Mouse (Mus musculus) ES-CJ7 (cell line): ENCODE measurements around the gene Fcho1.
"Not testable (repeated sequence)": the region's sequence is repeated elsewhere in the genome, so short reads cannot be mapped to it uniquely, and the experiment has no call there.

Experiments
- DNase-seq: peaks from one replicate; pipeline ENCODE4 v3.0.0; 2011; ENCODE audit warnings: low read depth, low spot score

The Fcho1 gene

DNA sequence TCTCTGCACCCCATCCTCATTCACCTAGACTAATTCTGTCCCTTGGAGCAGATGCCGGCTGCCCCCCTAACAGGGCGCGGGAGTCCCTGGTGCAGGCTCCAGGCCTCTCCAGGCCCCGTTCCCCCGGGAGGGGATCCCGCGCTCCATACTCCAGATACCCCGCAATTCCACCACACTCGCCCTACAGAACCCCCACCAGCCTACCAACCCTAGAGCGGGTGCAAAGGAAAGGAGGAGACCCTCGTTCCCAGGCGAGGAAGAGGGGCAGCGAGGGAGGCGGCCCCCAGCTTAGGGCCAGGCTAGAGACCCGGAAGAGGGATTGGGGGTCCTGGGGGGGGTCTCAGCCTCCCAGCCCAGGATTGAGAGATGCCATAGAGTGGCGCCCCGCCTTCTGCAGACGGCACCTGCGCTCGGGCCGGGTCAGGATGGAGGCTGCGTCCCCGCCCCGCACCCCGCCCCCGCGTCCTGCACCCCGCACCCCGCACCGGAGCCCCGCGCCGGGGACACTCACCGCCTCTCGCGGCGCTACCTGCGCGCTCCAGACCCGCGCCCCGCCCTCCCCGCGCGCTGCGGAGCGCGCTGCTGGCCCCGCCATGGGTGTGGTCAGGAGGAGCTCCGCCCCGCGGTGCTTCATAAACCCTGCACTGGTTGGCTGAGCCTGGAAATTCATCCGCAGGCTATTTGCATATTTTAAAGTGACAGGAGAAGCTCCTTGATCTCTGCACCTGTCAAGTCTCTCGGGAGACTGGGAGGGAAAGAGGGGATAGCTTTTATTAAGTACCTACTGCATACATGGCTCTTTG, at the start of gene Fcho1:
Gene Fcho1 (minus strand): TSS at position 595 of the 803 bp plus-strand sequence.
- DNase-seq, result peak; percentile 90

GRCm38 (mm10) chr8:71771336-71771735, 45.8 kb upstream of the Fcho1 start:
- DNase-seq, result no peak

GRCm38 (mm10) chr8:71758816-71759215, 33.3 kb upstream of the Fcho1 start:
- DNase-seq, result no peak

DNA sequence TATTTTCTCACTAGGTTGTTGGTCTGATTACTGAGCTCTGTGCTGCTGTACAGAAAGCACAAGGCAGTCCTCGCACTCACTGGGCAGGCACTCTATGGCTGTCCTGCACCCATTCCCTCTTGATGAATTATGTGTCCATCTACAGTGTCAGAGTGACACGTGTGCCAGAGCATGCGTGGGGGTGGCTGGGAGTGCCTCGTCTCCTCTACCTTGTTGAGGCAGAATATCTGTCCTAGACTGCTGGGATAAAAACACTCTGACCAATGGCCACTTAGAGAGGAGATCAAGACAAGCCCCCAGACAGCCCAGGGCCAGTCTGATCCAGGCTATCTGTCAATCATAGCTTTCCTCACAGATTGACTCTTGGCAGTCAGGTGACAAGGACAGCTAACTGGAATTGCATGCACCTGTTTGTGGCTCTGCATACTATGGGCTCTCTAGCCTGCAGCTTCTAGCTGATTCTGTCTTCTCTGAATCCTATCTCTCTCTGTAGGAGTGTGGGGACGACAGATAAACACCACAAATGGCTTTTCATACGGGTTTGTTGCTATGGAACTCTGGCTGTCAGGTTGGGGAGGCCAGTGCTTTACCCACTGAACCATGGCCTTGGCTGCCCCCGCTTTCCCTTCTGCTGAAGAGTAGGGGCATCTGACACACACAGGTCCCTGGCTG, 27.5 kb upstream of the Fcho1 start:
- DNase-seq, result not testable (repeated sequence)

DNA sequence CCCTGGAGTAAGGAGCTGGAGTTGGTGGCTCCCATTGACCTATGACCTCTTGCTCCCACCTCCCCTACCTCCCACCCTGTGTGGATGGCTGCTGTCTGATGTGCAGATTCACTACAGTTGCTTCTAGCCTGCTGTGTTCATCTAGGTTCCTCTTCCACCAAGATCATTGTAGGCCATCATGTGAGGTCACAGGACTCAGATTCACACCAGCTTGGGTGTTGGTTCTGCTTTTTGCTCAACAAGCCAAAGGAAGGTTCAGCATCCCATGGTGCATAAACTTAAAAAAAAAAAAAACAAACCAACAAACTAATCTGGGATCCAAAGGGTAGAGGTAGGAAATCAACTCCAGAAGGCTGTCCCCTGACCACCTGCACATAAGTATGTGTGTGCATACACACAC, 26.7 kb upstream of the Fcho1 start:
- not testable (repeated sequence) for DNase-seq

DNA sequence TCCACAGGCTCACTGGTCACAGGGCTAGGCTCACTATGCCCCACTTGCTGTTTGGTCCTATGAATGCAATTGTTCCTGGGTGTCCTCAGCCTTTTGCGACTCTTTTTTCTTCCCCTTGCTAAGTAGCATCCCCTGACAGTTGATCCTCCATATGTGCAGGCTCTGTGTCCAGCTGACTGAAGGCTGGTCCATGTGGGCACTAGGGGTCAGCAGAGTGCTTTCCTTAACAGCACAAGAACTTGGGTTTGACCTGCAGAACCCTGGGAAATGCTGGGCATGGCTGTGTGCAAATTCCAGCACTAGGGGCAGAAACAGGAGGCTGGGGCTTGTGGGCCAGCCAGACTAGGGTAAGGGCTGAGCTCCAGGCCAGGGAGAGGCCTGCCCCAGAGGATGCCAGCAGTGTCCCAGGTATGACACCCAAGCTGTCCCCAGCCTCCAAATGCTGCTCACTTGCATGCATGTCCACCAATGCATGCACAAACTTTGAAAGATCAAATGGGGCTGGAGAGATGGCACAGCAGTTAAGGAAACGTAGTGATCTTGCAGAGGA, 25.9 kb upstream of the Fcho1 start:
- peak; percentile 72 for DNase-seq

- DNase-seq, result peak; percentile 63
Measured at GRCm38 (mm10) chr8:71749321-71750075, 24.0 kb upstream of the Fcho1 start.

DNA sequence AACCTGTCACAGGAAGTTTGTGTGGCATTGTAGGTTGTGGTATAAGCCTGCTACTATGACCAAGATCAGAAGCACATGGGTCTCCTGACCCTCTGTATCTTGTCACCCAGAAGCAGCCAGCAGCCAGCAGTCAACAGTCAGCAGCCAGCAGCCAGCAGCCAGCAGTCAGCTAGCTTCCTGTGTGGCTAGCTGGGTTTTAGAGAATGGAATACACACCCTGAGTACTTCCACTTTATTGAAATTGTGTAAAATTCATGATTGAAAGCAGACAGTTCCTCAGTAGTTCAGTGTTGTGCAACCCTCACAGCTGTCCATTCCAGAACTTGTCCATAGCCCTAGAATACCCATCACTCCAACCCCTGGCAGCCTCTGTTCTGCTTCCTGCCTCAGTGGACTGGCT, 21.6 kb upstream of the Fcho1 start:
- DNase-seq, result not testable (repeated sequence)

GRCm38 (mm10) chr8:71745322-71745721, 19.8 kb upstream of the Fcho1 start:
- DNase-seq, result peak; percentile 35

DNA sequence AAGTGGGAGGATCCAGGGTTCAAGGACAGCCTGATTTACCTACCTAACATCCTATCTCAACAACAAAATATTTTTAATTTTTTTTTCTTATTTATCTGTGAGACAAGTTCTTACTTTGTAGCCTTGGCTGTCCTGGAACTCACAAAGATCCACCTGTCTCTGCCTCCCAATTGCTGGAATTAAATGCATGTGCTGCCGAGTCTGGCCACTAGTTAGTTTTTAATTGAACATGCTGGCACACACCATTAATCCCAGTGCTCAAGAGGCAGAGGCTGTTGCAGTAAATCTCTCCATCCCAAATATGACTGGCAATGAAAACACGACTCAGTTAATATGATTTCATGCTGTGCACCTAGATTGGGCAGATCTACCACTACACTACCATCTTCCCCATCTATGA, 17.3 kb upstream of the Fcho1 start:
- peak; percentile 41 for DNase-seq

DNA sequence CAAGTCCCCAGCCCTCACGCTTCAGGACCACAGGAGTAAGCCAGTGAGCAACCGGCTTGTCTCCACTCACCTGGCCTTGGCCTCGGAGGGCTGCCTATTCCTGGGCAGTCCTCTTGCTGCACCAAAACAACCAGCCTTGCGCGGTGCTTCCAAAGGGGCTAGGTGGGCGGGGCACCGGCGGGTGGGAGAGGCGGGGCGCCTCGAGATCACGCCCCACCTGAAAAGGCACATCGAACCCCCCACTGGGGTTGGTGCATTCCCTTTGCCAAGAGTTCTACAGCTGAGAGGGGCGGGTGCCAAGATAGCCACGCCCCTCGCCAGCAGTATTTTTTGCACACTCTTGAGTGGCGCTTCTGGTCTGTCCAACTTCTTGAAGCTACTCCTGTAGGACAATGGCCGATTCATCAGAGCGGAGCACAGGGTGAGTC, 16.2 kb upstream of the Fcho1 start:
- DNase-seq, result peak; percentile 92

- DNase-seq, result no peak
Measured at GRCm38 (mm10) chr8:71741226-71741625, 15.7 kb upstream of the Fcho1 start.

GRCm38 (mm10) chr8:71738316-71738715, 12.8 kb upstream of the Fcho1 start:
- DNase-seq, result peak; percentile 28

DNA sequence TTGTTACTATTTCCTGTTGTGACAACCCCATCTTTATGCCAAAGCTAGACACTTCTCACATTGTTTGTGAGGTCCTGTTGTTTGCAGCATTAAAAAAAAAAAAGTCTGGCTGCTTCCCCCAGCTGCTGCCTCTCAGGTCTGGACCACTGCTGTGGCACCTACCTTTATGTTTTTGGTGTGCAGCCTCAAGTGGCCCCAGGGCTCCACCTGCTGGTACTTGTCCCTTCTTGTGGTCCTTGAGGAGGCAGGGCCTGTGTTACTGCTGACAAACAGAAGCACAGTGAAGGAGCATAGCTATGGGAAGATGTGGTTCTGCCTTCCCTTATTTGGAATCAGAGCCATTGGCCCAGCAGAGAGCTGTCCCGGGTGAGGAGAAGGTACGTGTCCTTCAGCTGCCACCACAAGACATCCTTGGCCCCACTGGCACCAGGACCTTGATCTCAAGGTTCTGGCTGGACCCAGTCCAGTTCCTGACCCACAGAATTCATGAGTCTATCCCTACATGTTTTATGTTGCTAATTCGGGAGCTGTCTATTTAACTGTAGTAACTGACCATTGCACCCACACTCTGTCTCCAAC, 6.2 kb upstream of the Fcho1 start:
- DNase-seq, result peak; percentile 75

GRCm38 (mm10) chr8:71728826-71729620, 3.5 kb upstream of the Fcho1 start:
- DNase-seq, result peak; percentile 75

- DNase-seq, result peak; percentile 66
Measured at GRCm38 (mm10) chr8:71728240-71728785, 2.8 kb upstream of the Fcho1 start.

GRCm38 (mm10) chr8:71724389-71724788, 1.1 kb downstream of the Fcho1 start:
- no peak for DNase-seq

GRCm38 (mm10) chr8:71723047-71723551, 2.4 kb downstream of the Fcho1 start:
- DNase-seq, result no peak

DNA sequence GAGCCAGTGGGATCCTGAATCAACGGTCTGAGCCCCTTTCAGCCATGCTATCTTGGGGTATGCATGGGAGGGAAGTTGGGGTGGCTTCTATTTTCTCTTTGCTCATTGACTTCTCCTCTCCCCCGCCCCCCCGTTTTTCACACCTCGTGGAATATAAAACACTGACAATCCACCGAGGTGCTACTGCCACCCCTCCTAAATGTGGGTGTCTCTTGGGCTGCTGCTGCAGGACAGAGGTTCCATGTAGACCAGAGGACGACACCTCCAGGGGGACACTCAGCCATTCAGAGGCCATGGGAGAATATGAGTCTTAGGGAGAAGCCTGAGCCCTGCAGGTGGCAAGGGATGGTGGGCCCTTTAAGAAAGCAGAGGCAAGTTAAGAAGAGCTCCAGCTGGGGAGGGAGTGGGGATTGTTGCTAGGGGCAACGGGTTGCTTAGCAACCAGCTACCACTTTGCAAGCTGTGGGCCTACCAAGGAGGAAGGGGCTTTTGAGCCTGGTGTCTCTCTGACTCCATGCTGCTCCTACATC, 5.5 kb downstream of the Fcho1 start:
- DNase-seq, result peak; percentile 85

DNA sequence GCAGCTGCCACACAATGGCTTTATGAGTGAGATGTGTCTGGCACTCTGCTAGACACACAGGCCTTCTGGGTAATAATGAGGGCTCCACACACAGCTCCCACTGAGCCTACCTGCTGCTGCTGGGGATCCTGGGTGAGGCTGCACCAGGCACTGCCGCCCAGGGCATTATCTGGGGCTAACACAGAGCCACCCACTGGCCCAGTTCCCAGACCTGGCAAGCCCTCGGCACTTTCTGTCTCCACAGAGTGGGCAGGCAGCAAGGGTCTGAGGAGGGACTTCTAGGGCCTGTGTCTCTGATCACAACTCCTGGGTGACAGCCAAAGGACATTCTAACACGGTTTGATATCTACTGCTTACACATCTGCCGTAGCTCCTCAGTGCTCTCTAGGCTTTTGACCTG, 6.3 kb downstream of the Fcho1 start:
- no peak for DNase-seq
